Comparison of ENCODE assay signal across 14 mouse cellular contexts in the genomic region with DNA sequence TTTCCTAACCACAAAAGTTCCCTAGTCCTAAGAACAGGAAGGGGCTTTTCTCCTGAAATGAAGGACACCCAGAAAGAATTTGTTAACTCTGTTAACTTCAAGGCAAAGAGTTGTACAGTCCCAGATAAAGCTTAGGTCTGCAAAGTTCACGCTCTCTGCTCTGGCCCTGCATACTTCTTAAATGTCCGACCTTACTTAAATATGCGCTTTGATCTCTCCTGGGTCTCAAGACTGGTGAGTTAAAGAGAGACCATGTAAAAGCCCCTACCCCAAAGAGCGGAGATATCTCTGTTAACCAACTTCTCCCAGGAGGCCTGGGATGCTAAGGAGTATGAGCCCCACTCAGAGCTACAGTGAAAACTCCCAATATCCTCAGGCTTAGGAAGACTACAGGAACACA.
DNase-seq lines count a peak whose midpoint lies in the region; ATAC-seq and TF ChIP-seq lines count a peak whose summit lies in the region.
"Had no signal": no experiment of that assay in that cellular context is flagged by ENCODE, and none has a peak within 500 bp of the region (broad histone marks: within the 10 kb centered on the region; RNA-seq: fewer than 3 reads in every experiment).

No protein-coding gene starts in this region.

- TF ChIP-seq CTCF in kidney, postnatal 0 days (IDR thresholded peaks at IDR 0.05; ENCODE audit: low read depth), result no peak

- no peak for ATAC-seq in kidney, postnatal 0 days (replicated peaks; ENCODE audit: low FRiP score, low read depth)
- ATAC-seq in hindbrain, embryonic 12.5 days (ENCODE audit: low FRiP score), result no peak
- ATAC-seq: intestine, postnatal 0 days; midbrain, embryonic 13.5 days had no signal

- H3K27ac ChIP-seq in heart, embryonic 10.5 days, result peak overlapping the region; percentile 78
- peak overlapping the region; percentile 19 for H3K27ac ChIP-seq in kidney, postnatal 0 days
- no peak overlapping the region for H3K27ac ChIP-seq in hindbrain, embryonic 12.5 days
- H3K27ac ChIP-seq: layer of hippocampus, adult 2 months; midbrain, embryonic 13.5 days had no signal

- no peak overlapping the region for H3K9ac ChIP-seq in kidney, postnatal 0 days (ENCODE audit: low read depth, low read length)
- H3K9ac ChIP-seq in hindbrain, embryonic 12.5 days, result no peak overlapping the region
- H3K9ac ChIP-seq: midbrain, embryonic 13.5 days had no signal

- H3K27me3 ChIP-seq in heart, embryonic 10.5 days (ENCODE audit: insufficient read depth, poor library complexity, severe bottlenecking), result no peaks in the 10 kb centered on the region
- no peaks in the 10 kb centered on the region for H3K27me3 ChIP-seq in kidney, postnatal 0 days (ENCODE audit: insufficient read depth, low read length)
- H3K27me3 ChIP-seq in myocyte (ENCODE audit: control insufficient read depth, insufficient read depth, insufficient read length), result no peaks in the 10 kb centered on the region
- no peaks in the 10 kb centered on the region for H3K27me3 ChIP-seq in hindbrain, embryonic 12.5 days
- H3K27me3 ChIP-seq: midbrain, embryonic 13.5 days had no signal

- H3K36me3 ChIP-seq in heart, embryonic 10.5 days, result 0 out of 2 replicates have a peak, but pooled peaks cover 9% of the 10 kb centered on the region
- no peaks in the 10 kb centered on the region for H3K36me3 ChIP-seq in kidney, postnatal 0 days (ENCODE audit: insufficient read depth, low read length)
- peaks cover 22% of the 10 kb centered on the region for H3K36me3 ChIP-seq in myocyte (ENCODE audit: control insufficient read depth, insufficient read depth)
- no peaks in the 10 kb centered on the region for H3K36me3 ChIP-seq in hindbrain, embryonic 12.5 days
- H3K36me3 ChIP-seq: midbrain, embryonic 13.5 days had no signal

- H3K4me1 ChIP-seq in heart, embryonic 10.5 days, result peaks cover 81% of the 10 kb centered on the region
- H3K4me1 ChIP-seq in kidney, postnatal 0 days (replicated peaks; ENCODE audit: insufficient read depth, low read length), result peaks cover 30% of the 10 kb centered on the region
- peaks cover 9% of the 10 kb centered on the region for H3K4me1 ChIP-seq in hindbrain, embryonic 12.5 days

- no peak overlapping the region for H3K4me3 ChIP-seq in heart, embryonic 10.5 days
- H3K4me3 ChIP-seq in kidney, postnatal 0 days (replicated peaks; ENCODE audit: low read depth, low read length), result no peak overlapping the region
- no peak overlapping the region for H3K4me3 ChIP-seq in myocyte
- no peak overlapping the region for H3K4me3 ChIP-seq in hindbrain, embryonic 12.5 days
- H3K4me3 ChIP-seq: erythroblast, embryonic 14.5 days; layer of hippocampus, adult 2 months; midbrain, embryonic 13.5 days had no signal

- TF ChIP-seq POLR2A in myocyte (IDR thresholded peaks at IDR 0.05; ENCODE audit: insufficient read length, low read depth), result no peak

- DNase-seq in heart, embryonic 10.5 days (ENCODE audit: low spot score), result no peak
- no peak for DNase-seq in heart, postnatal 14 days
- no peak for DNase-seq in kidney, postnatal 0 days (ENCODE audit: low spot score)
- no peak for DNase-seq in kidney, adult 11 months
- peak; percentile 59 for DNase-seq in ZHBTc4 (ENCODE audit: low read depth, low spot score)
- DNase-seq in yolk sac, embryonic 10.5 days (ENCODE audit: low spot score), result no peak
- DNase-seq: adrenal gland, postnatal 36 days; spleen, adult 18-20 months had no signal

- H3K79me2 ChIP-seq in myocyte (ENCODE audit: control insufficient read depth, insufficient read depth), result peaks cover 100% of the 10 kb centered on the region

- intact Hi-C loops in heart, postnatal 14 days (cut with DNase I), result no loop called here

- 51% methylated on average over 4 of the region's 4 CpGs for WGBS in heart, embryonic 10.5 days
- 69% methylated on average over 4 of the region's 4 CpGs for WGBS in kidney, postnatal 0 days
- WGBS in hindbrain, embryonic 12.5 days, result 69% methylated on average over 4 of the region's 4 CpGs

- H3K9me3 ChIP-seq in heart, embryonic 10.5 days, result no peaks in the 10 kb centered on the region
- no peaks in the 10 kb centered on the region for H3K9me3 ChIP-seq in kidney, postnatal 0 days (replicated peaks; ENCODE audit: low read length)
- no peaks in the 10 kb centered on the region for H3K9me3 ChIP-seq in hindbrain, embryonic 12.5 days (replicated peaks)
- H3K9me3 ChIP-seq: midbrain, embryonic 13.5 days had no signal

- no peak overlapping the region for H3K4me2 ChIP-seq in kidney, postnatal 0 days (ENCODE audit: low read length)
- H3K4me2 ChIP-seq in myocyte (ENCODE audit: low read depth), result peak overlapping the region; percentile 58
- H3K4me2 ChIP-seq in hindbrain, embryonic 12.5 days (replicated peaks), result no peak overlapping the region
- H3K4me2 ChIP-seq: midbrain, embryonic 13.5 days had no signal

- no peak overlapping the region for H3ac ChIP-seq in myocyte (ENCODE audit: control insufficient read depth, insufficient read length)

TF ChIP-seq in myocyte, 11 proteins besides CTCF, POLR2A, EP300 and RAD21:
- TF ChIP-seq POLR2AphosphoS2 (IDR thresholded peaks at IDR 0.05; ENCODE audit: insufficient read length, low read depth) (no peak), TCF12 (IDR thresholded peaks at IDR 0.05; ENCODE audit: insufficient read depth, poor library complexity, severe bottlenecking) (no peak), MAX (IDR thresholded peaks at IDR 0.05; ENCODE audit: low read depth) (no peak), TCF3 (IDR thresholded peaks at IDR 0.05; ENCODE audit: insufficient read length, low read depth) (no peak), SRF (IDR thresholded peaks at IDR 0.05; ENCODE audit: control insufficient read depth, insufficient read length, low read depth) (no peak), E2F4 (IDR thresholded peaks at IDR 0.05; ENCODE audit: insufficient read depth) (no peak)
